Mouse (Mus musculus) heart, postnatal 0 days (tissue): ENCODE results near the gene Pglyrp2. TPM values are rescaled to one million over a fixed set of nuclear protein-coding genes. Genes with fewer than 3 reads are reported as not detected.

ENCODE experiments used
- ATAC-seq: fragments of 200-750 bp; cut with Nextera tagmentation; 2 replicates; pipeline ENCODE4 v1.8.0; 2017; ENCODE audit warnings: low read depth, moderate number of reproducible peaks, moderate library complexity; ENCODE audit not compliant: insufficient read depth
- DNase-seq: peaks from one replicate; pipeline ENCODE4 v3.0.0-alpha.2; 2016; ENCODE audit warnings: low spot score
- H3K27ac ChIP-seq: fragments of 300-500 bp; sonication (generic); 2 replicates; pipeline ENCODE4 v1.5.1; 2014; ENCODE audit warnings: low read depth, mild to moderate bottlenecking
- H3K27me3 ChIP-seq: fragments of 300-500 bp; sonication (generic); 2 replicates; pipeline ENCODE4 v1.6.1; 2014; ENCODE audit warnings: low read length, mixed read lengths; ENCODE audit not compliant: control insufficient read depth, insufficient read depth
- H3K36me3 ChIP-seq: fragments of 300-500 bp; sonication (generic); replicated peaks from 2 replicates; pipeline ENCODE4 v1.6.1; 2014; ENCODE audit warnings: low read length, mixed read lengths; ENCODE audit not compliant: control insufficient read depth, insufficient read depth
- H3K4me1 ChIP-seq: fragments of 300-500 bp; sonication (generic); 2 replicates; pipeline ENCODE4 v1.6.1; 2014; ENCODE audit warnings: antibody characterized with exemption; ENCODE audit not compliant: control insufficient read depth, insufficient read depth
- H3K4me2 ChIP-seq: fragments of 300-500 bp; sonication (generic); 2 replicates; pipeline ENCODE4 v1.6.1; 2014; ENCODE audit warnings: low read depth, mild to moderate bottlenecking, low read length, moderate library complexity
- H3K4me3 ChIP-seq: fragments of 300-500 bp; sonication (generic); 2 replicates; pipeline ENCODE4 v1.5.1; 2014; ENCODE audit warnings: low read depth, low read length
- H3K9ac ChIP-seq: fragments of 300-500 bp; sonication (generic); replicated peaks from 2 replicates; pipeline ENCODE4 v1.6.1; 2014; ENCODE audit warnings: low read depth, low read length, mixed read lengths
- H3K9me3 ChIP-seq: fragments of 300-500 bp; sonication (generic); replicated peaks from 2 replicates; pipeline ENCODE4 v1.6.1; 2016; ENCODE audit warnings: low read length; ENCODE audit not compliant: control insufficient read depth
- CTCF ChIP-seq: IDR thresholded peaks from 2 replicates; pipeline ENCODE4 v1.5.1; 2016; ENCODE audit warnings: antibody characterized with exemption, control low read depth, low read depth
- EP300 ChIP-seq: IDR thresholded peaks from 2 replicates; pipeline ENCODE4 v1.6.1; 2016; ENCODE audit warnings: antibody characterized with exemption, low read depth
- WGBS: fragments of 180-500 bp; shearing (Covaris S2); extraction: QIAGEN DNeasy Blood & Tissue Kit; methylation state at CpG from one replicate; pipeline ENCODE4 v1.1.7; 2014; 5-methylcytosine and 5-hydroxymethylcytosine counted together
- polyA plus RNA-seq: library from polyadenylated mRNA; unstranded; fragments of >200 nt; fragmentation: Nextera tagmentation; extraction: Ambion mirVana; gene quantifications from 2 replicates; pipeline ENCODE4 v1.2.1, GENCODE M21; 2015
- total RNA-seq: library from RNA; depleted of rRNA; stranded (reverse); fragments of >200 nt; gene quantifications from 2 replicates; pipeline ENCODE4 v1.2.3, GENCODE M21; 2014; ENCODE audit warnings: low replicate concordance

Gene Pglyrp2
- total and polyA plus RNA-seq, 2 experiments from 2014 or later: not detected

DNA sequence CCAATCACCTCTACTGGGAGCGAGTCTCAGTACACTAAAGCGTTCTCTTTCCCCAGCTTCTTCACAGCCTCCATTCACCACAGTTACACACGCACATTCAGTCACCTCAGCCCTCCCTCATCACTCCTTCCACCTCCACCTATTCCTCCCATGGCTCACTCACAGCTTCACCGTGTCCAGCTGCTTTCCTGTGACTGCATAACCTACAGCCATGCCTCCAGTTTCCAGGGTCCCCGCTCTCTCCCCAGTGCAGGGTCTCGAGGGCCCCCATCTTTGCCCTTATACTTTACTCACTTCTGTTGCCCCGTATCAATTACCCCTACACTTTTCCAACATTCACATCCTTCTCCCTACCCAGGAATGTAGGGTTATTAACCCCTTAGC is 36.0 kb downstream of the Pglyrp2 start:
- ATAC-seq: no peak
- DNase-seq: no peak
- H3K4me3 ChIP-seq: peak overlapping the region; percentile 85
- WGBS: 51% methylated on average over 7 of the region's 7 CpGs
- peaks cover 8% of the 10 kb centered on the region; the same call in 1 of the 2 replicates for H3K36me3 ChIP-seq
- H3K9me3 ChIP-seq: no peaks in the 10 kb centered on the region
- H3K27me3 ChIP-seq: 0 out of 2 replicates have a peak, but pooled peaks cover 16% of the 10 kb centered on the region
- H3K27ac ChIP-seq: no peak overlapping the region
- H3K4me1 ChIP-seq: peaks cover 15% of the 10 kb centered on the region; the same call in 1 of the 2 replicates
- peak overlapping the region; percentile 79; the same call in 1 of the 2 replicates for H3K9ac ChIP-seq
- H3K4me2 ChIP-seq: peak overlapping the region; percentile 99; the same call in 1 of the 2 replicates
- no peak for TF ChIP-seq CTCF
- no peak for TF ChIP-seq EP300

DNA sequence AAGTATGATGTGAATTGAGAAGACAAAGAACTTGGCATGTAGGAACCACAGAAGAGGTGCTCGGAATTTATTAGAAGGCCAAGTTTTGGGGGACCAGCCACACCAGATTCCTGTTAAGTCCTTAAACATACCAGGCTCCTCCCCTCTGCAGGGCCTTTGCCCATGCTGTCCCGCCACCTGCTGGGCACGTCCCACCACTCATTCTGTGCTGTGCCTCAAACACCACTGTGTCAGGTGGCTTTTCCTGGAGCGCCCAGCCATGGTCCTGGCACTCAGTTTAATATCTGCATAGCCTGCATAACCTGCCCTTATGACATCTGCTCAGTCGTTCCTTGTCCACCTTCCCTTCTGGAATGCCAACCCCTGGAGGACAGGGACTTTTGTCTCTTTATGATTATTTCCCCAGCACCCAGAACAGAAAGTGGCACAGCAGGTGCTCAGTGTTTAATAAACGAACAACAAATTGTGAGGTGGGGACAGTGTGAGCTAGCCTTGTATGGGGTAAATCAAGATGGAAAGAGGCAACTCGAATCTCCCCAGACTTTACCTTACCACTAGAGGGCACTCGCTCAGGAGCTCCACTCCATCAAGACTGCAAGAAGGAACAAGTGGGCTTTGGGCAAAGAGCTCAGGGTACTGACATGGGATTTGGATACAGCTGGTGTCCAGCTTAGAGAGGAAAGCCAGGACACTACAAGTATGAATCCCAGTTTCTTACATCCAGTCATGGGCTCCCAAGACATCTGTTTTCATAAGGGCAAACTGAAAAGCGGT is 37.1 kb downstream of the Pglyrp2 start:
- Histone ChIP-seq H3K9ac (no peak overlapping the region), H3K4me3 (no peak overlapping the region), H3K27me3 (0 out of 2 replicates have a peak, but pooled peaks cover 7% of the 10 kb centered on the region), H3K4me1 (peaks cover 17% of the 10 kb centered on the region; the same call in 1 of the 2 replicates), H3K36me3 (peaks cover 8% of the 10 kb centered on the region; the same call in 1 of the 2 replicates), H3K27ac (no peak overlapping the region), H3K9me3 (no peaks in the 10 kb centered on the region), H3K4me2 (no peak overlapping the region)
- WGBS: 71% methylated on average over 9 of the region's 9 CpGs
- ATAC-seq (no peak), DNase-seq (no peak)
- peak; percentile 53 for TF ChIP-seq CTCF
- no peak for TF ChIP-seq EP300

DNA sequence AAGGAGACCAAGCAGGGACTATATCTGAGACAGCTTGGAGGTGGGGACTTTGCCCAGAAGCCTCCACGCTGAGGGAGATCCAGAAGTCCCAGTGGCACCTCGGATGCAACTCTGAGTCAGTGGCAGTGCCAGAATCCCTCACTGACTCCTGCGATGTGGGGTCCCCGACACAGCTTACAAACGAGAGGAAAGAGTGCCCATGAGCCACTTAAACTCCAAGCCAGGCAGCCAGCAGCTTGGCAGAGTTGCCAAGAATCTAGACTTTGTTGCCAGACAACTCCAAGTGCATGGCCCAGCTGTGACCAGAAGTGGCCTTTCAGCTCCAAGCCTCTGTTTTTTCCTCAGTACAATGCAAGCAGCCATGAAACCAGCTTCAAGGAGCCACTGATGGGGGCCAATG is 40.3 kb downstream of the Pglyrp2 start:
- Histone ChIP-seq H3K4me1 (peaks cover 17% of the 10 kb centered on the region; the same call in 1 of the 2 replicates), H3K27me3 (no peaks in the 10 kb centered on the region), H3K9ac (no peak overlapping the region), H3K27ac (peak overlapping the region; percentile 37; the same call in 1 of the 2 replicates), H3K9me3 (no peaks in the 10 kb centered on the region), H3K4me2 (no peak overlapping the region), H3K36me3 (peaks cover 8% of the 10 kb centered on the region; the same call in 1 of the 2 replicates), H3K4me3 (no peak overlapping the region)
- DNase-seq (no peak), ATAC-seq (no peak)
- no peak for TF ChIP-seq EP300
- no peak for TF ChIP-seq CTCF
- 36% methylated on average over 5 of the region's 5 CpGs for WGBS

DNA sequence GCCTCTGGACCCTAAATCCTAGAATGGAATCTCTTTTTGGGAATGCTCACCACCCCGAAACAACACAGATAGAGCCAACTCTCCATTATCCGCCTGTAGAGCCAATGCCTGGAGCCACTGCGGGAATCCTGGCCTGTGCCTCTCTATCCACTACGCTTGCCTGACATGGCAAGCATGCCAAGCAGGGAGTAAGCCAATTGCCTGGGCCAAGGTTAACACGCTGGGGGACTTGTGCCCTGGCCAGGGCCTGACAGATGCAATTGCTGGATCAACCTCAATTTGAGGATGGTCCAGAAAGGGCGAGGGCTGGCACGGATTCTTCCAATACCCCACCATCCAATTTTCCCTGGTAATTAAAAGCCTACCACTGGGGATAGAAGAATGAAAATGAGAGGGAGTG is 41.4 kb downstream of the Pglyrp2 start:
- WGBS: 87% methylated on average over 7 of the region's 7 CpGs

DNA sequence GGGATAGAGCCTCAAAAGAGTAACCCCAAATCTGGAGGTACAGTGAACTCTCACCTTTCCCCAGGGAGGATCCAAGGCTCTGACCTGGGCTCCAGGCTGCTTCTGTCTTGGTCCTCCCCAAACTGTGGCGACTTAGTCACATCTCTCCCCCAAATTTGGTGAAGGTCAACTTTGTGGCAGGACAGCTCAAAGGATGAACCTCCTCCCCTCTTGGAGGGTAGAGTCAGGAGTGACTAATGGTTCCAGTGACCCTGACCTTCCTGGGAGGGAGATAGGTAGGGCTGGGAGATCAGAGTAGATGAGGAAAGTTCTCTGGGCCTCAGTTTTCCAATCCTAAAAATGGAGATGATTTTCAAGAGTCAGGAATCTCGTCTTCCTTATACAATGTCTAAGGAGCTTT is 45.2 kb downstream of the Pglyrp2 start:
- Histone ChIP-seq H3K9me3 (no peaks in the 10 kb centered on the region), H3K27ac (no peak overlapping the region), H3K36me3 (0 out of 2 replicates have a peak, but pooled peaks cover 3% of the 10 kb centered on the region), H3K9ac (no peak overlapping the region), H3K4me3 (no peak overlapping the region), H3K4me1 (peaks cover 6% of the 10 kb centered on the region; the same call in 1 of the 2 replicates), H3K4me2 (no peak overlapping the region), H3K27me3 (no peaks in the 10 kb centered on the region)
- no peak for TF ChIP-seq EP300
- no peak for TF ChIP-seq CTCF
- 60% methylated on average over 2 of the region's 2 CpGs for WGBS
- no peak for ATAC-seq
- DNase-seq: no peak

More for the DNA sequence above, 41.4 kb downstream of the Pglyrp2 start:
- DNase-seq: no peak
- H3K4me2 ChIP-seq: no peak overlapping the region
- no peak for ATAC-seq
- peaks cover 13% of the 10 kb centered on the region; the same call in 1 of the 2 replicates for H3K4me1 ChIP-seq
- no peak overlapping the region for H3K4me3 ChIP-seq
- TF ChIP-seq CTCF: no peak
- TF ChIP-seq EP300: no peak
- H3K27me3 ChIP-seq: no peaks in the 10 kb centered on the region
- no peak overlapping the region for H3K9ac ChIP-seq
- peaks cover 9% of the 10 kb centered on the region; the same call in 1 of the 2 replicates for H3K36me3 ChIP-seq
- H3K9me3 ChIP-seq: no peaks in the 10 kb centered on the region
- no peak overlapping the region for H3K27ac ChIP-seq
